Mouse (Mus musculus) right cerebral cortex, postnatal 25 days (tissue): ENCODE results near the gene Tmem201.
A peak's percentile ranks its signal among the peaks of the same experiment; 100 is the strongest.
"Not testable (repeated sequence)": the region's sequence is repeated elsewhere in the genome, so short reads cannot be mapped to it uniquely, and the experiment has no call there.

ENCODE experiments used
- DNase-seq: peaks from one replicate; pipeline ENCODE4 v3.0.0; 2022

Tmem201 gene

GRCm38 (mm10) chr4:149737383-149738324 lies at the start of gene Tmem201:
Tmem201 (minus strand) TSS chr4:149738044.
- DNase-seq, result peak; percentile 96

DNA sequence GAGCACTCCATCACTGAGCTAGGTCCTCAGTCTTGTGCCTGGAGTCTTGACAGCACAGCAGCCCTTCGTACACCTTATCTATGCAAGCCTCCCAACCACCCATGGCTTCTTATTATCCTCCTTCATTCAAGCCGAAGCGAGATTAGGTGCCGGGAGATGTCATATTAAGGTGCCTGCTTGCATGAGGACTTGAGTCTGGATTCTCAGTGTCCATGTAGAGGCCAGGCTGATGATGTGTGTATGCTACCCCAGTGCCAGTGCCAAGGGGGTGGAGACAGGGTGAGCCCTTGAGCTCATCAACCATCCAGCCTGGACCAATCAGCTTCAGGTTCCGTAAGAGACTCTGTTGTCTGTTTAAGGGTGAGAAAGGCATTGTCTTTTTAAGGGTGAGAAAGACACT lies 47.1 kb upstream of the Tmem201 start:
- no peak for DNase-seq

DNA sequence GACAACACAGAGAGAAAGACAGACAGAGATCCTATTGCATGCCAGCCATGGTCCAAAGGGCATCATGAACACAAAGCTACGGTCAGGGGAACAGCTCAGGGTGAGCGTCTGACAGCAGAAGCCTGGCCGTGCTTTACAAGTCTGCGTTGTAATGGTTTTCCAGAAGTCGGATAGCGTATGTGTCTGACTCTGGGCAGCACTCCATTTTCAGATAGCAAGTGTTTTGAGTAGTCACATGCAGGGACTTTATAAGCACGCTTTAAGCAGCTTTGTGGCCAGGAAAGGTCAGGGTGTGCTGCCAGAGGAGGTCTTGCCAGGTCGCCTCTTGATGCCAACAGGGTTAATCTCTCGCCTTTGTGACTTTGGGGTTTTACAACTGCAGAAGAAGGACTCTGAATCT lies 46.5 kb upstream of the Tmem201 start:
- DNase-seq, result no peak

GRCm38 (mm10) chr4:149782975-149783374 lies 45.1 kb upstream of the Tmem201 start:
- DNase-seq, result no peak

GRCm38 (mm10) chr4:149780565-149781356 lies 42.9 kb upstream of the Tmem201 start:
- no peak for DNase-seq

DNA sequence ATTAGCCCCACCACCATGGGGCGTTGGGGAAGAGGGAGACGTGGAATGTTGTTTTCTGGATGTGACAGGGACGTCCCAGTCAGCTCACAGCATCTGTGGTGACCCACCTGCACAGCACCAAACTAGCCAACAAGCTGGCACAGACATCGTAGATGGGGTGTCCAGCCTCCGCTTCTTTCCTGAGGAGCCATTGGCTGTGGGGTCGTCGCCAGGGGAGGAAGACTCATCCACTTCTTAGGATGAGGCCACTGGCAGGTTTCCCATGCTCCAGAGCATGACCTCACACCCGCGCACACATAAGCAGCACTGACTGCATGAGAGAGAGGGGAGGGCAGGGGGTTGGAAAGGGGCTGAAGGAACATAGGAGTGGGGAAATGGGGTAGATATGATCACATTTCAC lies 42.1 kb upstream of the Tmem201 start:
- no peak for DNase-seq

DNA sequence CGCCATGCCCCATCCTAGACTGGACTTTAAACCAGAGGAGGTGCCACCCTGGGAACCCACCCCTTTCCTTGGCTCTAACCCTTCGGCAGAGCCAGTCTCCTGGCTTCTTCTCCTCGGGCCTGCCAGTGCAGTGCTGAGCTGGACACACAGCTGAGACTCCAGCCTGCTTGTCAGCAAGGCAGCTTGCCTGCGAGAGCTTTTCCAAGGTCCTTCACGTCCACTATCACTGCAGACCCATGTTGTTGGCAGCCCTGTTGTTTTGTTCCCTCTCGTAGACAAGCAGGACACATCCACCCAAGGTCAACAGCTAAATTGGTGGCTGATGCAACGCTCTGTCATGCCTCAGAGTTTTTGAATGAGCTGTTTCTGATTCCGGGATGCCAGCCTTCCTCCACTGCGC lies 39.3 kb upstream of the Tmem201 start:
- no peak for DNase-seq

GRCm38 (mm10) chr4:149775760-149776362 lies 38.0 kb upstream of the Tmem201 start:
- no peak for DNase-seq

- DNase-seq, result no peak
These were observed 37.5 kb upstream of the Tmem201 start for GRCm38 (mm10) chr4:149775330-149775729.

DNA sequence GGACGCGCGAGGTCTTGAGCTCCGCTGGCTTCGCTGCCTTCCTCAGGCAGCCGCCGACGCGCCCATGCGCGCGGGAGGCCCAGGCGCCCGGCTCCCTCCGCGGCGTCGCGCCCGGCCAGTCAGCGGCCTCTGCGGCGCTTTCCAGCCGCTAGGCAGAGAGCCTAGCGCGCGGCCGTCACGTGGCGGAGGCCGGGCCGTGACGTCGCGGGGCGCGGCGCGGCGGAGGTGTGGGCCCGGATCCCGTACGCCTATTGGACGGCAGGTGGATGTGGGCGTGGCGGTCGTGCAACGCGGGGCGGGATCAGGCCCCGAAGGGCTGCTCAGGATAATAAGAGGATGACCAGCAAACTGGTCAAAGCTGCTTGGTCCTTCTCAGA lies 36.2 kb upstream of the Tmem201 start, which contains the start of gene Slc25a33:
Gene Slc25a33, minus strand, starts transcription at position 184 of the 377 bp plus-strand sequence.
- peak; percentile 98 for DNase-seq

- DNase-seq, result no peak
These were observed 35.7 kb upstream of the Tmem201 start for GRCm38 (mm10) chr4:149773408-149774093.

GRCm38 (mm10) chr4:149772394-149772793 lies 34.5 kb upstream of the Tmem201 start:
- no peak for DNase-seq

DNA sequence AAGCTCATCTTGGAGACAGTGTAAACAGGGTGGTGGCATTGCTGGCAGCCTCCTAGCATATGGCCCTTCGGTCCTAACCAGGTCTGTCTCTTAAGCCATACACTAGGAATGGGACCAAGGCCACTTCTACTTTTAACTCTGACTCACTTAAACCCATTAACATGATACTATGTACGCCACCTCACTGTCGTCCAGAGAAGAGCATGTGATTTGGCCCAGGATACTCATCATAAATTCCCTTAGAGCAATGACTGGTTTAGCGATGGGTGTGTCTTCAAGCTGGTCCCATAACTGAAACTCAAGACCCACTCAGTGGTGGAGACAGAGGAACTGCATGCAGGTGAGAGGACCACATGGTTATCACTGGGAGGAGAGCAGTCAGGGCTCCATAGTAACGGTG lies 27.4 kb upstream of the Tmem201 start:
- no peak for DNase-seq

DNA sequence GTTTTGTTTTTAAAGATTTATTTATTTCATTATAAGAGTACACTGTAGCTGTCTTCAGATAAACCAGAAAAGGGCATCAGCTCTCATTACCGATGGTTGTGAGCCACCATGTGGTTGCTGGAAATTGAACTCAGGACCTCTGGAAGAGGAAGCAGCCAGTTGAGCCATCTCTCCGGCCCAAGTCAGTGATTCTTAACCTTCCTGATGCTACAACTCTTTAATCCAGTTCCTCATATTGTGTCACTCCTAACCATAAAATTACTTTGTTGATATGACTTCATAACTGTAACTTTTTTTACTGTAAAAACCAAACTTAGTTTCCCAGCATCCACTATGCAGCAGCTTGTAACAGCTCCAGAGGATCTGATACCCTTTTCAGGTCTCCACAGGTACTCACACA lies 25.5 kb upstream of the Tmem201 start:
- DNase-seq, result no peak

DNA sequence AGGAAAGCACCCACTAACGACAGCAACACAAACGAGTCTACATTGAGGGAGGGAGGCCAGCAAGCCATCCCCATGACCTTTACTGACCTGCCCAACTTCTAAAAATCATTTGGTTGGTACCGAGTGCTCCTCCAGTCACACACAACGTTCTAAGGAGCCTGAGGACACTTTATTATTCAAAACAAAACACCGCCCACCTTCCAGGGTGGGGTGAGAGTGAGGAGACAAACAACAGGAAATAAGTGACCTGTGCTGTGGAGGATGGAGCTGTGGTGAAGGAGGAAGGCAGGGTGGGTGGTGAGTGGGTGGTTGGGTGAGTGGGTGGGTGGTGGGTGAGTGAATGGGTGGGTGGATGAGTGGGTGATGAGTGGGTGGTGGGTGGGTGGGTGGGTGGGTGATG lies 21.7 kb upstream of the Tmem201 start:
- no peak for DNase-seq

- DNase-seq, result no peak
These were observed 20.6 kb upstream of the Tmem201 start for GRCm38 (mm10) chr4:149758423-149758822.

DNA sequence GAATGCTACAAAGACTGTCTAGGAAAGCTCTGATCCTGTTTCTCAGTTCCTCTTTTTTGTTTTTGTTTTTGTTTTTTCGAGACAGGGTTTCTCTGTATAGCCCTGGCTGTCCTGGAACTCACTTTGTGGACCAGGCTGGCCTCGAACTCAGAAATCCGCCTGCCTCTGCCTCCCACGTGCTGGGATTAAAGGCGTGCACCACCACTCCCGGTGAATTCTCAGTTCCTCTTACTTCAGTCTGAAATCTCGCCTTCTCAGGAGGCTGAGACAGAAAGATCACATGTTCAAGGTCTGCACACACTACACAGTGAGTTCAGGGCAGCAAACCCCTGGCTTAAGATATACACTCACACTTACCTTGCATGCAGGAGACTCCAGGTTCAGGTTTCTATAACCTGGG lies 18.7 kb upstream of the Tmem201 start:
- not testable (repeated sequence) for DNase-seq

GRCm38 (mm10) chr4:149752836-149753235 lies 15.0 kb upstream of the Tmem201 start:
- DNase-seq, result no peak

DNA sequence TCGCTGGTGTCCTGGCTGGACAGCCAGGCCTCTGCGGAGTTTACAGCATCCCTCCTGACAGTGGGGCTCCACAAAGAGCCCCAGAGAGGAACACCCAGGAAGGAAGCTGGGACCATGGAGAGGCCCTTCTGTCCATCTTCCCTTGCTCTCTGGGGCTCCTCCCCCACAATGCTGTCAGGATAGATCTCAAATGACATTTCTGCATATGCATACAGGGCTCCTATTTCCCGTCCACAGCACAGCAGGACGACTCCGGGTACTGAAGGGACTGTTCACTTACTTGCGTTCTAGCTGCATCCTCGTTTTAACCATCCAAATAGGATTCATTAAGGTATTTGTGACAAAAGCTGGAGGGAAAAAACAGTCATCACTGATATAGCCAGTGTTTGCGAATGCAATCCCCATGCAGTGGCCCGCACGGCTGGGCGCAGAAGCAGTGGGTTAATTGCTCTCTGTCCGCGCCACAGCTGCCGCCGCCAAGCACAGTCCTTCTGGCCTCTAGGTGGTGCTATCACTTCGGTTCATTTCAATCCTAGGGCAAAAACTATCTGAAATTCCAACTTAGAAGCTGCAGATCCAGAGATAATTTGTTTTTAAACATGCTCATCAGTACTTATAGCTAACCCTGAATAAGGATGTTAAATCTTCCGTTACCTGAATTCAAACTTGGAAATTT lies 14.4 kb upstream of the Tmem201 start:
- DNase-seq, result peak; percentile 57

DNA sequence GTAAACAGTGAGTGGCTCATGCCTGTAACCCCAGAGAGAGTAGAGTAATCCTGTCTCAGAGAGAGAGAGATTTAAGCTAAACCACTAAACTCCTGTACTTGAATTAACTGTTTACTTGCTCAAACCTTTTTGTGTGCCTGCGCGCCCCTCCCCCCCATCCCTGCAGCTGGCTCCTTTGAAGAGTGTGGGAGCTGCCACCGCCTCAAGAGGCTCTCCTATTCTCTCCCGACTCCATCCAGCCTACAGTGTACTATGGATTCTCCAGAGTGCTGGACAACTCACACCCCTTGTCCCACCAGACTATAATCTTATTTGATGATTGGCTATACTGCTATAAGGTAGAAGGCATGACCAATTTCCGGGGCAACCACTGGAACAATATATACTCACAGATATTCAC lies 12.8 kb upstream of the Tmem201 start:
- DNase-seq, result no peak

- DNase-seq, result not testable (repeated sequence)
These were observed 11.8 kb upstream of the Tmem201 start for GRCm38 (mm10) chr4:149749663-149750015.

- DNase-seq, result no peak
These were observed 11.3 kb upstream of the Tmem201 start for GRCm38 (mm10) chr4:149749003-149749662.
